Mouse (Mus musculus): ENCODE data around the gene Mfsd4b3.
"Not testable (repeated sequence)": the region's sequence is repeated elsewhere in the genome, so short reads cannot be mapped to it uniquely, and the experiment has no call there.

The Mfsd4b3 gene

GRCm38 (mm10) chr10:39959761-39960440 lies at the start of gene Mfsd4b3:
TSS of gene Mfsd4b3 (minus strand) at chr10:39960153.
- peak; percentile 95 for DNase-seq (ENCODE audit: low spot score)

- no peak for DNase-seq (ENCODE audit: low spot score)
Measured at GRCm38 (mm10) chr10:40009591-40009990, 49.6 kb upstream of the Mfsd4b3 start.

- DNase-seq (ENCODE audit: low spot score) = not testable (repeated sequence)
Measured at GRCm38 (mm10) chr10:40008847-40009246, 48.9 kb upstream of the Mfsd4b3 start.

GRCm38 (mm10) chr10:40007953-40008352 lies 48.0 kb upstream of the Mfsd4b3 start:
- no peak for DNase-seq (ENCODE audit: low spot score)

GRCm38 (mm10) chr10:40006963-40007362 lies 47.0 kb upstream of the Mfsd4b3 start:
- no peak for DNase-seq (ENCODE audit: low spot score)

- no peak for DNase-seq (ENCODE audit: low spot score)
Measured at GRCm38 (mm10) chr10:40000746-40001145, 40.8 kb upstream of the Mfsd4b3 start.

GRCm38 (mm10) chr10:39991155-39991554 lies 31.2 kb upstream of the Mfsd4b3 start:
- DNase-seq (ENCODE audit: low spot score) = no peak

- DNase-seq (ENCODE audit: low spot score) = no peak
Measured at GRCm38 (mm10) chr10:39986466-39986865, 26.5 kb upstream of the Mfsd4b3 start, which contains the start of gene Mfsd4b5. TSS of gene Mfsd4b5 (minus strand) at chr10:39986646.

- DNase-seq (ENCODE audit: low spot score) = no peak
Measured at GRCm38 (mm10) chr10:39982604-39983003, 22.7 kb upstream of the Mfsd4b3 start.

GRCm38 (mm10) chr10:39978231-39978630 lies 18.3 kb upstream of the Mfsd4b3 start:
- no peak for DNase-seq (ENCODE audit: low spot score)

GRCm38 (mm10) chr10:39977346-39977745 lies 17.4 kb upstream of the Mfsd4b3 start:
- no peak for DNase-seq (ENCODE audit: low spot score)

GRCm38 (mm10) chr10:39975771-39976170 lies 15.8 kb upstream of the Mfsd4b3 start:
- DNase-seq (ENCODE audit: low spot score) = no peak

GRCm38 (mm10) chr10:39974982-39975381 lies 15.0 kb upstream of the Mfsd4b3 start:
- DNase-seq (ENCODE audit: low spot score) = no peak

- no peak for DNase-seq (ENCODE audit: low spot score)
Measured at GRCm38 (mm10) chr10:39967512-39967911, 7.6 kb upstream of the Mfsd4b3 start.

- DNase-seq (ENCODE audit: low spot score) = no peak
Measured at GRCm38 (mm10) chr10:39961906-39962305, 2.0 kb upstream of the Mfsd4b3 start.

GRCm38 (mm10) chr10:39960441-39960822 lies 479 bp upstream of the Mfsd4b3 start:
- no peak for DNase-seq (ENCODE audit: low spot score)

- peak; percentile 21 for DNase-seq (ENCODE audit: low spot score)
Measured at GRCm38 (mm10) chr10:39958266-39958665, 1.7 kb downstream of the Mfsd4b3 start.

- DNase-seq (ENCODE audit: low spot score) = no peak
Measured at GRCm38 (mm10) chr10:39956340-39956878, 3.5 kb downstream of the Mfsd4b3 start.

- DNase-seq (ENCODE audit: low spot score) = no peak
Measured at GRCm38 (mm10) chr10:39955163-39955562, 4.8 kb downstream of the Mfsd4b3 start.

GRCm38 (mm10) chr10:39949377-39949954 lies 10.5 kb downstream of the Mfsd4b3 start:
- no peak for DNase-seq (ENCODE audit: low spot score)

- DNase-seq (ENCODE audit: low spot score) = not testable (repeated sequence)
Measured at GRCm38 (mm10) chr10:39947195-39947594, 12.8 kb downstream of the Mfsd4b3 start.

GRCm38 (mm10) chr10:39936553-39936952 lies 23.4 kb downstream of the Mfsd4b3 start:
- no peak for DNase-seq (ENCODE audit: low spot score)

- no peak for DNase-seq (ENCODE audit: low spot score)
Measured at GRCm38 (mm10) chr10:39926616-39927139, 33.3 kb downstream of the Mfsd4b3 start, which contains the start of gene Mfsd4b2. TSS of gene Mfsd4b2 (minus strand) at chr10:39926923.
